In the genomic region with DNA sequence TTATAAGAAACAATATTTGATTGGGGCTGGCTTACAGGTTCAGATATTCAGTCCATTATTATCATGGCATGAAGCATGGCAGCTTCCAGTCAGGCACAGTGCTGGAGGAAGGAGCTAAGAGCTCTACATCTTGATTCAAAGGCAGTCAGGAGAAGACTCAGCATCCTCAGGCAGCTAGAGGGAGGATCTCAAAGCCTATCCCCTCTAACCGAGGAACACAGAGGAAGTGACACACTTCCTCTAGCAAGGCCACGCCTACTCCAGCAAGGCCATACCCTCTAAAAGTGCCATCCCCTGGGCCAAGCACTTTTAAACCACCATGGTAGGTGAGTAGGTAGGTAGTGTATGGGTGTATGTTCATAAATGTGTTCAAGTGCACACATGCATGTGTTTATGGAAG, we compare ENCODE assay signal across 12 mouse cellular contexts. TPM values are rescaled to one million over a fixed set of nuclear protein-coding genes. Genes with fewer than 3 reads are reported as not detected.
DNase-seq lines count a peak whose midpoint lies in the region; ATAC-seq and TF ChIP-seq lines count a peak whose summit lies in the region.
"Had no signal": no experiment of that assay in that cellular context is flagged by ENCODE, and none has a peak within 500 bp of the region (broad histone marks: within the 10 kb centered on the region; RNA-seq: fewer than 3 reads in every experiment).

No protein-coding gene starts in this region.

- H3K9me3 ChIP-seq in forebrain, postnatal 0 days (ENCODE audit: low read length): no peaks in the 10 kb centered on the region
- H3K9me3 ChIP-seq in hindbrain, postnatal 0 days (ENCODE audit: low read length): no peaks in the 10 kb centered on the region
- H3K9me3 ChIP-seq: forebrain, embryonic 15.5 days had no signal

- peaks cover 36% of the 10 kb centered on the region for H3K36me3 ChIP-seq in forebrain, postnatal 0 days (ENCODE audit: insufficient read depth)
- peaks cover 17% of the 10 kb centered on the region for H3K36me3 ChIP-seq in hindbrain, postnatal 0 days (ENCODE audit: insufficient read depth, low read length)

- no peak overlapping the region for H3K9ac ChIP-seq in forebrain, postnatal 0 days
- H3K9ac ChIP-seq in hindbrain, postnatal 0 days (replicated peaks; ENCODE audit: low read length): no peak overlapping the region
- H3K9ac ChIP-seq: forebrain, embryonic 15.5 days had no signal

- peak; percentile 54 for ATAC-seq in megakaryocyte progenitor cell, adult 5-6 weeks (replicated peaks; ENCODE audit: poor library complexity)
- ATAC-seq in forebrain, postnatal 0 days: no peak
- no peak for ATAC-seq in hindbrain, postnatal 0 days
- ATAC-seq: forebrain, embryonic 15.5 days; intestine, embryonic 16.5 days had no signal

- TF ChIP-seq CTCF in forebrain, postnatal 0 days (IDR thresholded peaks at IDR 0.05; ENCODE audit: low read depth): no peak
- TF ChIP-seq CTCF in hindbrain, postnatal 0 days (IDR thresholded peaks at IDR 0.05; ENCODE audit: low read depth): no peak

- no peaks in the 10 kb centered on the region for H3K27me3 ChIP-seq in forebrain, postnatal 0 days (ENCODE audit: insufficient read depth, low read length)
- no peaks in the 10 kb centered on the region for H3K27me3 ChIP-seq in hindbrain, postnatal 0 days (ENCODE audit: insufficient read depth, low read length)
- H3K27me3 ChIP-seq: forebrain, embryonic 15.5 days had no signal

- H3K4me1 ChIP-seq in forebrain, postnatal 0 days (ENCODE audit: insufficient read depth): 0 out of 2 replicates have a peak, but pooled peaks cover 9% of the 10 kb centered on the region
- peaks cover 4% of the 10 kb centered on the region; the same call in 1 of the 2 replicates for H3K4me1 ChIP-seq in hindbrain, postnatal 0 days (ENCODE audit: insufficient read depth, low read length)

- peak; percentile 91 for DNase-seq in 416B (ENCODE audit: low read depth)
- peak; percentile 57 to 60 for DNase-seq in B cell, adult 2 months
- peak; percentile 25 for DNase-seq in ZHBTc4 (ENCODE audit: low read depth, low spot score)
- no peak for DNase-seq in forebrain, postnatal 0 days
- DNase-seq in cerebellum, postnatal 4 days (ENCODE audit: low spot score in 2 of 2): no peak
- no peak for DNase-seq in urinary bladder, postnatal 4 days (ENCODE audit: low spot score in 2 of 2)
- DNase-seq in hindbrain, postnatal 0 days (ENCODE audit: low spot score): no peak
- DNase-seq: cerebellum, adult 2 months; heart, postnatal 10 days had no signal

- 61% methylated on average over 2 of the region's 2 CpGs for WGBS in forebrain, postnatal 0 days
- WGBS in hindbrain, postnatal 0 days: 61% methylated on average over 2 of the region's 2 CpGs

- no peak overlapping the region for H3K4me2 ChIP-seq in forebrain, postnatal 0 days (ENCODE audit: low read depth)
- H3K4me2 ChIP-seq in hindbrain, postnatal 0 days (ENCODE audit: low read depth, low read length): no peak overlapping the region
- H3K4me2 ChIP-seq: forebrain, embryonic 15.5 days had no signal

- no peak overlapping the region for H3K27ac ChIP-seq in forebrain, postnatal 0 days (ENCODE audit: low read depth, low read length)
- no peak overlapping the region for H3K27ac ChIP-seq in hindbrain, postnatal 0 days
- H3K27ac ChIP-seq: forebrain, embryonic 15.5 days had no signal

- no peak overlapping the region for H3K4me3 ChIP-seq in forebrain, postnatal 0 days (ENCODE audit: low read depth, low read length)
- H3K4me3 ChIP-seq in hindbrain, postnatal 0 days (ENCODE audit: low read length): no peak overlapping the region
- H3K4me3 ChIP-seq: forebrain, embryonic 15.5 days had no signal

RNA-seq across cellular contexts. Expression of a gene that starts 3.8 kb away (rescaled TPM):
- 12.7 and 13.4 TPM in 2 replicates for total RNA-seq in megakaryocyte progenitor cell, adult 5-6 weeks (2015)
- 4.1 and 9.7 TPM in 2 replicates for total RNA-seq in megakaryocyte progenitor cell, adult 5-6 weeks (2017)
- total RNA-seq in forebrain, postnatal 0 days (2014; rRNA removed): 11.9 and 13.5 TPM in 2 replicates
- 10.1 and 10.5 TPM in 2 replicates for polyA plus RNA-seq in forebrain, postnatal 0 days (2015; fragmentation: Nextera tagmentation; extraction: Ambion mirVana)
- 14.6 and 17.9 TPM in 2 replicates for total RNA-seq in hindbrain, postnatal 0 days (2014; rRNA removed)
- polyA plus RNA-seq in hindbrain, postnatal 0 days (2015; fragmentation: Nextera tagmentation; extraction: Ambion mirVana): 8.6 and 8.9 TPM in 2 replicates

RNA-seq across cellular contexts. Expression of a gene that starts 13.2 kb away (rescaled TPM):
- 10.2 and 15.2 TPM in 2 replicates for total RNA-seq in megakaryocyte progenitor cell, adult 5-6 weeks (2015)
- total RNA-seq in megakaryocyte progenitor cell, adult 5-6 weeks (2017): 16.6 and 24.3 TPM in 2 replicates
- 119 and 131 TPM in 2 replicates for total RNA-seq in forebrain, postnatal 0 days (2014; rRNA removed)
- 107 and 118 TPM in 2 replicates for polyA plus RNA-seq in forebrain, postnatal 0 days (2015; fragmentation: Nextera tagmentation; extraction: Ambion mirVana)
- 96.5 and 105 TPM in 2 replicates for total RNA-seq in hindbrain, postnatal 0 days (2014; rRNA removed)
- 109 and 111 TPM in 2 replicates for polyA plus RNA-seq in hindbrain, postnatal 0 days (2015; fragmentation: Nextera tagmentation; extraction: Ambion mirVana)

RNA-seq across cellular contexts. Expression of a gene that starts 23.6 kb away (rescaled TPM):
- 33.9 and 34.7 TPM in 2 replicates for total RNA-seq in megakaryocyte progenitor cell, adult 5-6 weeks (2015)
- 36.6 and 39.0 TPM in 2 replicates for total RNA-seq in megakaryocyte progenitor cell, adult 5-6 weeks (2017)
- 27.5 and 30.7 TPM in 2 replicates for total RNA-seq in forebrain, postnatal 0 days (2014; rRNA removed)
- 9.8 and 10.9 TPM in 2 replicates for polyA plus RNA-seq in forebrain, postnatal 0 days (2015; fragmentation: Nextera tagmentation; extraction: Ambion mirVana)
- total RNA-seq in hindbrain, postnatal 0 days (2014; rRNA removed): 34.4 and 34.6 TPM in 2 replicates
- 12.3 and 12.8 TPM in 2 replicates for polyA plus RNA-seq in hindbrain, postnatal 0 days (2015; fragmentation: Nextera tagmentation; extraction: Ambion mirVana)

RNA-seq across cellular contexts. Expression of a gene that starts 47.1 kb away (rescaled TPM):
- total RNA-seq in megakaryocyte progenitor cell, adult 5-6 weeks (2015): 23.0 and 24.5 TPM in 2 replicates
- total RNA-seq in megakaryocyte progenitor cell, adult 5-6 weeks (2017): 11.9 and 13.9 TPM in 2 replicates
- 28.5 and 34.7 TPM in 2 replicates for total RNA-seq in forebrain, postnatal 0 days (2014; rRNA removed)
- polyA plus RNA-seq in forebrain, postnatal 0 days (2015; fragmentation: Nextera tagmentation; extraction: Ambion mirVana): 69.1 and 84.4 TPM in 2 replicates
- 26.2 and 33.1 TPM in 2 replicates for total RNA-seq in hindbrain, postnatal 0 days (2014; rRNA removed)
- 57.5 and 61.8 TPM in 2 replicates for polyA plus RNA-seq in hindbrain, postnatal 0 days (2015; fragmentation: Nextera tagmentation; extraction: Ambion mirVana)

RNA-seq across cellular contexts. Expression of a gene that starts 47.4 kb away (rescaled TPM):
- total RNA-seq in megakaryocyte progenitor cell, adult 5-6 weeks (2015): 171 and 208 TPM in 2 replicates
- total RNA-seq in megakaryocyte progenitor cell, adult 5-6 weeks (2017): 306 and 331 TPM in 2 replicates
- total RNA-seq in forebrain, postnatal 0 days (2014; rRNA removed): 219 and 226 TPM in 2 replicates
- 564 and 565 TPM in 2 replicates for polyA plus RNA-seq in forebrain, postnatal 0 days (2015; fragmentation: Nextera tagmentation; extraction: Ambion mirVana)
- total RNA-seq in hindbrain, postnatal 0 days (2014; rRNA removed): 178 and 195 TPM in 2 replicates
- 475 and 479 TPM in 2 replicates for polyA plus RNA-seq in hindbrain, postnatal 0 days (2015; fragmentation: Nextera tagmentation; extraction: Ambion mirVana)

Comparison
In these comparisons a context has a peak if more than half of its experiments do, and no peak if none do; other contexts are left out.
1. DNase-seq: peak in 416B (single experiment), B cell, adult 2 months (2 of 2) and ZHBTc4 (single experiment); none in forebrain, postnatal 0 days (single experiment), cerebellum, postnatal 4 days (0 of 2), urinary bladder, postnatal 4 days (0 of 2) and hindbrain, postnatal 0 days (single experiment).